Mouse (Mus musculus) heart, adult 2 months (tissue): ENCODE data around the gene Wrb. TPM values are rescaled to one million over a fixed set of nuclear protein-coding genes. Genes with fewer than 3 reads are reported as not detected.
A peak's percentile ranks its signal among the peaks of the same experiment; 100 is the strongest.

Source experiments
- DNase-seq, 2 experiments: peaks; one replicate each; pipeline ENCODE4 v3.0.0; 2021
- H3K27ac ChIP-seq: fragments of 200-600 bp; 2 replicates; pipeline ENCODE4 v1.8.1; 2022
- H3K27me3 ChIP-seq: fragments of 200-500 bp; 2 replicates; pipeline ENCODE4 v1.6.1; 2012; ENCODE audit warnings: mild to moderate bottlenecking, low read length, inconsistent platforms, mixed read lengths; ENCODE audit not compliant: control insufficient read depth, insufficient read depth
- H3K36me3 ChIP-seq: fragments of 200-500 bp; 2 replicates; pipeline ENCODE4 v1.6.1; 2012; ENCODE audit warnings: low read length, inconsistent platforms; ENCODE audit not compliant: control insufficient read depth, insufficient read depth
- H3K4me1 ChIP-seq: fragments of 200-500 bp; 2 replicates; pipeline ENCODE4 v1.6.1; 2011; ENCODE audit warnings: low read length; ENCODE audit not compliant: control insufficient read depth, insufficient read depth
- H3K4me3 ChIP-seq: fragments of 200-600 bp; 2 replicates; pipeline ENCODE4 v1.8.1; 2022
- H3K79me2 ChIP-seq: fragments of 200-500 bp; replicated peaks from 2 replicates; pipeline ENCODE4 v1.6.1; 2012; ENCODE audit warnings: mild to moderate bottlenecking, inconsistent platforms, low read length, moderate library complexity, mixed read lengths; ENCODE audit not compliant: control insufficient read depth, insufficient read depth
- H3K9ac ChIP-seq: fragments of 200-500 bp; 2 replicates; pipeline ENCODE4 v1.6.1; 2012; ENCODE audit warnings: low read depth, mild to moderate bottlenecking, control low read depth, inconsistent platforms, low read length, mixed read lengths
- CTCF ChIP-seq: fragments of 200-600 bp; IDR thresholded peaks from 2 replicates; pipeline ENCODE4 v1.8.1; 2022; ENCODE audit warnings: antibody characterized with exemption, mild to moderate bottlenecking, moderate library complexity
- EP300 ChIP-seq: fragments of 200-500 bp; IDR thresholded peaks from 2 replicates; pipeline ENCODE4 v1.6.1; 2011; ENCODE audit warnings: low read depth, low read length, control low read depth; ENCODE audit not compliant: insufficient read depth
- POLR2A ChIP-seq: fragments of 200-500 bp; IDR thresholded peaks from 2 replicates; pipeline ENCODE4 v1.6.1; 2011; ENCODE audit warnings: mild to moderate bottlenecking, low read depth, low read length, control low read depth; ENCODE audit not compliant: insufficient read depth
- WGBS: fragments of 180-500 bp; shearing (Covaris S2); methylation state at CpG from one replicate; pipeline ENCODE4 v1.1.7; 2018; 5-methylcytosine and 5-hydroxymethylcytosine counted together
- intact Hi-C: fragments of 180-260 bp; cut with DNase I; formaldehyde crosslinking; loops from one replicate; pipeline ENCODE4 v1.15.1; 2025
- polyA plus RNA-seq: library from polyadenylated mRNA; depleted of rRNA; stranded (reverse); fragments of >200 nt; gene quantifications from 2 replicates; pipeline ENCODE4 v1.2.3, GENCODE M21; 2012
- total RNA-seq, 2 experiments: library from RNA; stranded (reverse); gene quantifications; 2 replicates each; pipeline ENCODE4 v1.2.3; 2021

Gene Wrb
- total and polyA plus RNA-seq, 3 experiments = 16.1 to 32.7 (median 18.9) TPM

DNA sequence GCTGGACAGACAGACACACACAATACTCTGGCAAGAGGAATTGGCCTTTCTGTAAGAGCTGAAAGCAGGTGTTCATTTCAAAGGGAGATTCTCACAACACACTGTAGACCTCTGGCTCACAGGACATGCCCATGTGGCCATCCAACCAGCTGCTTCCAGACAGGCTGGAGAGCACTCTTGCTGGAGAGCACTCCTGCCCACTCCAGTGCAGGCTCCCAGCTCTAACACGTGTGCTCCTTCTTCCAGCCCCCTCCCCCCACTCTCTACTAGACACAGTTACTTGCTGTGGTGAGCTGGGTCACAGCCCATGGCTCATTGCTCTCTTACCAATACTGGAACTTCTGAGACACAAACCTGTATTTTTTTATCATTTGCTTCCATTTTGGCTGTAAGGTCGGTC lies 30.2 kb downstream of the Wrb start:
- Histone ChIP-seq H3K27ac (no peak overlapping the region), H3K36me3 (no peaks in the 10 kb centered on the region), H3K79me2 (no peaks in the 10 kb centered on the region), H3K4me1 (no peaks in the 10 kb centered on the region), H3K27me3 (no peaks in the 10 kb centered on the region), H3K9ac (no peak overlapping the region), H3K4me3 (no peak overlapping the region)
- 51% methylated on average over 2 of the region's 2 CpGs for WGBS
- no peak for DNase-seq
- TF ChIP-seq POLR2A (no peak), CTCF (no peak), EP300 (no peak)
- intact Hi-C loops = no loop called here

DNA sequence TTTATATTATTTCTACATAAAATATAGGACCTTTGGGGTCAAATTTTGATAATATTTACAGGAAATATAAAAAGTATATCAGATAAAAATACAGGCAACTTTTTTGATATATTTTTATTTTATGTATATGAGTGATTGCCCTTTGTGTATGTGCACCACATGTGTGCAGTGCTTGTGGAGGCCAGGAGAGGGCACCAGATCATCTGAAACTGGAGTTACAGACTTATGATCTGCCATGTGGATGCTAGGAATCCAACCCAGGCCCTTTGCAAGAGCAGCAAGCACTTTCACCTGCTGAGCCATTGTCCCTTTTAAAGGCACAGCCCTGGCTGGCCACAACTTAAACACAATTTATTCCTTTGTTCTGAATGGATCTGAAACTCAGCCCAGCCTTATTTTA lies 33.9 kb downstream of the Wrb start:
- no peak for TF ChIP-seq POLR2A
- TF ChIP-seq EP300 = no peak
- TF ChIP-seq CTCF = no peak

DNA sequence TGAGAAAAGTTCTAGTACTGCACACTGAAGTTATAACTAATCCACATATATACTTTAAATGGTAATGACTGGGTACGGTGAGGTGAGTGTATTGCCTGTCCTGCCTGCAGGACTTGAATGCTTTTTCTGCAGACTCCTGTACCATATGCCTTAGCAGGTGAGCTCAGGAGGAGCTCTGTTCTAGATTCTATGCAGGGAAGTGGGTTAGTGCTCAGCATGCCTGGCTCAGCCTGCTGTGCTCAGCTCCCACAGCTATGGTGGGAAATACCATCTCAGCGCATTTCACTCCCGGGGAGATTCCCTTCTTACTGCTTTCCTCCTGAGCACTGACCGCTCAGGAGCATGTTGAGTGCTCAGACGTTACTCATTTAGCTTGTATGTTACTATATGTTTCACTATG lies 42.4 kb downstream of the Wrb start:
- no peak for DNase-seq
- no peak for TF ChIP-seq POLR2A
- Histone ChIP-seq H3K9ac (no peak overlapping the region), H3K79me2 (no peaks in the 10 kb centered on the region), H3K27me3 (no peaks in the 10 kb centered on the region), H3K36me3 (no peaks in the 10 kb centered on the region), H3K4me3 (no peak overlapping the region), H3K4me1 (no peaks in the 10 kb centered on the region), H3K27ac (no peak overlapping the region)
- intact Hi-C loops = no loop called here
- 85% methylated on average over 5 of the region's 5 CpGs for WGBS

More for the DNA sequence above, 33.9 kb downstream of the Wrb start:
- no peak for DNase-seq
- no peak overlapping the region for H3K9ac ChIP-seq
- no peaks in the 10 kb centered on the region for H3K79me2 ChIP-seq
- intact Hi-C loops = no loop called here
- H3K27ac ChIP-seq = no peak overlapping the region
- H3K36me3 ChIP-seq = no peaks in the 10 kb centered on the region
- H3K27me3 ChIP-seq = no peaks in the 10 kb centered on the region
- no peaks in the 10 kb centered on the region for H3K4me1 ChIP-seq
- no peak overlapping the region for H3K4me3 ChIP-seq

DNA sequence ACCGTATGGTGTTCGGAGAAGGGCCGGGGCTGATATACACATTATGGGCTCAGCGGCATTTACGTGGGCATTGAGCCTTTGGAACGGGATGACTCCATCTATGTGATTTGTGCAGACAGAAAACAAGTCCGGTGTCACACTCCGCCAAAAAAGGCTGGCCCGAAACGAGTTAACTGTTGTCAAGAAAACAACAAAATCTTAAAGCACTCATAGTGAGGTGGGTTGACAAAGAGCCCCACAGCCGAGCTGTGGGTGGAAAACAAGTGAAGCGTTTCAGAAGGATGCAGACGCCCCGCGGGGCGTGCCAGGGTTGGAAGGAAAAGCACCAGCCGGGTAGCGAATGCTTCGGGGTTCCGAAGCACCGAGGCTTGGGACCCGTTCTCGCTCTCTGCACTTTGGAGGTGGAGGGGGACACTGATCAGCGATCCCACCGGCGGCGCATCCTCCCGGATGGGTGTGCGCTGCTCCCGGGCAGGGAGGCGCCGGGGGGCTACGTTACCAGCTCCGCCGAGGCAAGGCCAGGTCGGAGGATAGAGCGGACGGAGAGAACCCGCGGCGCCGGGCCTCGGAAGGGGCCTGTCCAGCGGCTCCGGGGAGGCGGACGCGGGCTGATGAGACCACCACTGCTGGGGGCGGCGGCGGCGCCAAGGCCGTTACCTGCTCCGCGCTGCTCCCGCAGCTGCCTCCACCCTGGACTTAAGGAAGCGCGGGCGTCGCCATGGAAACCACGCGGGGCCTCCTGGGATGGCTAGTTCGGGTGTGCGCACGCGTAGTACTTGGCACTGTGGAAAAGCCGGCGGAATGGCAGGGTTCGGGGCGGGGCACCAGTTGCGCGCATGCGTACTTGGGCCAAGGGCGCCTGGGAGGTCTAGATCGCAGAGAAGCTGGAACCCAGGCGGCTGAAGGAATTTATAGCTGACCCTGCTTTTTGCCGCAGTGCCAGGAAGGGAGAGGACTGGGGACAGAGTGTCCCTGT lies 46.6 kb downstream of the Wrb start, which contains the start of gene Lca5l:
TSS of gene Lca5l (minus strand) at position 741 of the 976 bp plus-strand sequence.
- TF ChIP-seq CTCF = no peak
- TF ChIP-seq POLR2A = peak; percentile 89
- H3K79me2 ChIP-seq = no peaks in the 10 kb centered on the region
- intact Hi-C loops = loop anchor here (5.0 kb wide), 1 partner anchor 110 kb away; the partner anchor contains the start of gene Brwd1
- peak; percentile 99 for DNase-seq
- no peaks in the 10 kb centered on the region for H3K36me3 ChIP-seq
- under 1% methylated on average over 77 of the region's 77 CpGs for WGBS
- peak within 1 kb of the TSS; percentile 84 for H3K9ac ChIP-seq
- H3K4me1 ChIP-seq = no peaks in the 10 kb centered on the region
- peak within 1 kb of the TSS; percentile 87 for H3K27ac ChIP-seq
- no peaks in the 10 kb centered on the region for H3K27me3 ChIP-seq
- H3K4me3 ChIP-seq = peak within 1 kb of the TSS; percentile 96

DNA sequence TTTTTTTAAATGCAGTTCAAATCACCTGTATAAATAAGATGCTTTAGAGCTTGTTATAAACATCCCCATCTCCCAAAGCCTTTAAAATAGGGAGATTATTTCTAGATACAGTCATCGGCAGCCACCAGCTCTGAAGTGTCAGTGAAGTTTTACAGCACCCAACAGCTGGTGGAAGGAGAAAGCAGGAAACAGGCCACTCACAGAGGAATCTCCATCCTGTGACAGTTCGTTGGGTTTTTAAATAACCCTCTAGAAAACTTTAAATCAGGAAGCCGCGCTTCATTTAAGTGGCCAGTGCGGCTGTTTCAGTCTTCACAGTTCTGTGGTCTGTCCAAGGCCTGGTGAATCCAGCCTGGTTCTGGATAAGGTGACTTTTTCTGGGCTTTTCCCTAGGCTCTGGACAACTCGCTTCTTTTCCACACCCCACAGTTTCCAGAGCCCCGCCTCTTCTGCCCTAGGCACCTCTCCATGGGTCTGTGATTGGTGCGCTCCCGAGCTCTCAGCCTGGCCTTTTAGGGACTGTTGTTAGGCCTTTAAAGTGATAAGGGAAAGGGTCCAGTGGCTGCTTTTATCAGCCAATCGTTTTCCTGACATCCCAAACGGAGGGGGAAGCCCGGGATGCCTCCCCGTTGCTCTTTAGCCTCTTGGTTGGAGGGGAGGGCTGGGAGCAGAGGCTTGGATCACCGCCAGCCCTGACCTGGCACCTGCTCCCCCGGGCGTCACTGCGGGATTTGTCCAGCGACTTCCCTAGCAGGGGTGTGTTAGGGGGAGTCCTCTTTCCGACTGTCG lies 54.9 kb downstream of the Wrb start, which contains the start of gene Sh3bgr:
TSS of gene Sh3bgr (plus strand) at position 538 of the 789 bp plus-strand sequence.
- Histone ChIP-seq H3K27me3 (no peaks in the 10 kb centered on the region), H3K4me3 (peak within 1 kb of the TSS; percentile 52), H3K36me3 (peaks cover 2% of the 10 kb centered on the region; the same call in 1 of the 2 replicates), H3K4me1 (peaks cover 2% of the 10 kb centered on the region), H3K27ac (peak within 1 kb of the TSS; percentile 93), H3K79me2 (no peaks in the 10 kb centered on the region), H3K9ac (peak within 1 kb of the TSS; percentile 61)
- 2% methylated on average over 20 of the region's 20 CpGs for WGBS
- intact Hi-C loops = no loop called here
- TF ChIP-seq POLR2A (0 out of 2 replicates have a peak, but pooled peaks have one; percentile 50), EP300 (0 out of 2 replicates have a peak, but pooled peaks have one; percentile 38), CTCF (no peak)
- peak; percentile 79 to 86 for DNase-seq
